Mouse (Mus musculus): Measurements from ENCODE around the gene Numb.

Numb gene

GRCm38 (mm10) chr12:83781204-83781603, 140.5 kb downstream of the Numb start:
- DNase-seq: peak; percentile 93

- DNase-seq: peak; percentile 91
Observed at GRCm38 (mm10) chr12:83780181-83780580, 141.6 kb downstream of the Numb start.

GRCm38 (mm10) chr12:83776766-83777165, 145.0 kb downstream of the Numb start:
- no peak for DNase-seq

GRCm38 (mm10) chr12:83775621-83776020, 146.1 kb downstream of the Numb start:
- DNase-seq: no peak

- peak; percentile 97 for DNase-seq
Observed at GRCm38 (mm10) chr12:83770418-83771256, 151.1 kb downstream of the Numb start.

GRCm38 (mm10) chr12:83768235-83768899, 153.4 kb downstream of the Numb start:
- no peak for DNase-seq

GRCm38 (mm10) chr12:83767833-83768232, 153.9 kb downstream of the Numb start:
- DNase-seq: peak; percentile 94

- DNase-seq: no peak
Observed at GRCm38 (mm10) chr12:83765965-83766603, 155.7 kb downstream of the Numb start.

GRCm38 (mm10) chr12:83764519-83764918, 157.2 kb downstream of the Numb start:
- DNase-seq: no peak

GRCm38 (mm10) chr12:83764044-83764365, 157.7 kb downstream of the Numb start:
- no peak for DNase-seq

- peak; percentile 94 for DNase-seq
Observed at GRCm38 (mm10) chr12:83763311-83764043, 158.3 kb downstream of the Numb start, which contains the start of gene Papln. Papln (plus strand) TSS chr12:83763634.

- no peak for DNase-seq
Observed at GRCm38 (mm10) chr12:83762706-83763105, 159.0 kb downstream of the Numb start.

- no peak for DNase-seq
Observed at GRCm38 (mm10) chr12:83760201-83760600, 161.5 kb downstream of the Numb start.

- DNase-seq: no peak
Observed at GRCm38 (mm10) chr12:83758735-83759134, 163.0 kb downstream of the Numb start.

- peak; percentile 95 for DNase-seq
Observed at GRCm38 (mm10) chr12:83752495-83752894, 169.2 kb downstream of the Numb start.

GRCm38 (mm10) chr12:83749186-83749585, 172.5 kb downstream of the Numb start:
- no peak for DNase-seq

Data from heart, adult 11 months (tissue).